Comparison of ENCODE assay signal across 17 mouse cellular contexts in genomic region chr13:70674998-70675397, GRCm38 (mm10). TPM values are rescaled to one million over a fixed set of nuclear protein-coding genes. Genes with fewer than 3 reads are reported as not detected.
DNase-seq lines count a peak whose midpoint lies in the region; ATAC-seq lines count a peak whose summit lies in the region.
"Had no signal": no experiment of that assay in that cellular context is flagged by ENCODE, and none has a peak within 500 bp of the region (broad histone marks: within the 10 kb centered on the region; RNA-seq: fewer than 3 reads in every experiment).

No protein-coding gene starts in this region.

- intact Hi-C loops in heart, postnatal 14 days (cut with DNase I): no loop called here
- intact Hi-C loops in left cerebral cortex, postnatal 25 days (cut with DNase I): no loop called here
- intact Hi-C loops in left cerebral cortex, postnatal 10 days (cut with DNase I): loop anchor here (5.0 kb wide), 1 partner anchor 37 kb away; no protein-coding TSS in a partner anchor

- ATAC-seq in megakaryocyte progenitor cell, adult 5-6 weeks (replicated peaks; ENCODE audit: poor library complexity): no peak
- ATAC-seq: liver, embryonic 12.5 days had no signal

- DNase-seq in heart, adult 11 months: peak; percentile 75
- DNase-seq in heart, postnatal 14 days: no peak
- DNase-seq in left cerebral cortex, postnatal 25 days (ENCODE audit: low spot score in 2 of 2): peak; percentile 35 to 45
- no peak for DNase-seq in left cerebral cortex, postnatal 10 days (ENCODE audit: extremely low spot score in 1 of 2, low spot score in 2 of 2)
- DNase-seq in layer of hippocampus, postnatal 36 days: peak; percentile 3 to 20
- DNase-seq in yolk sac, embryonic 10.5 days (ENCODE audit: low spot score): no peak
- DNase-seq: adrenal gland, adult 2 months; cerebellum, adult 9-10 months; gastrocnemius, postnatal 25 days; heart, adult 2 months; kidney, adult 11 months; kidney, postnatal 36 days; lung, adult 18-20 months; lung, postnatal 10 days; thymus, postnatal 14 days had no signal

RNA-seq across cellular contexts. Expression of gene Ice1, which starts 37.6 kb away (rescaled TPM):
- 10 to 100 TPM; 30.3 to 32.7 TPM for total RNA-seq in heart, postnatal 14 days (2021)
- total RNA-seq in left cerebral cortex, postnatal 25 days (2021): 10 to 100 TPM; 60.7 to 69.3 TPM
- 10 to 100 TPM; 79.1 to 81.6 TPM for total RNA-seq in left cerebral cortex, postnatal 10 days (2021)
- total RNA-seq in layer of hippocampus, postnatal 36 days (2021): 10 to 100 TPM; 61.1 to 65.5 TPM
- 30.7 and 30.9 TPM in 2 replicates for total RNA-seq in megakaryocyte progenitor cell, adult 5-6 weeks (2015)
- 17.7 and 19.7 TPM in 2 replicates for total RNA-seq in megakaryocyte progenitor cell, adult 5-6 weeks (2017)

Comparison
In these comparisons a context has a peak if more than half of its experiments do, and no peak if none do; other contexts are left out.
1. DNase-seq: peak in heart, adult 11 months (single experiment), left cerebral cortex, postnatal 25 days (2 of 2) and layer of hippocampus, postnatal 36 days (2 of 2); none in heart, postnatal 14 days (0 of 2), left cerebral cortex, postnatal 10 days (0 of 2) and yolk sac, embryonic 10.5 days (single experiment).